In the genomic region with DNA sequence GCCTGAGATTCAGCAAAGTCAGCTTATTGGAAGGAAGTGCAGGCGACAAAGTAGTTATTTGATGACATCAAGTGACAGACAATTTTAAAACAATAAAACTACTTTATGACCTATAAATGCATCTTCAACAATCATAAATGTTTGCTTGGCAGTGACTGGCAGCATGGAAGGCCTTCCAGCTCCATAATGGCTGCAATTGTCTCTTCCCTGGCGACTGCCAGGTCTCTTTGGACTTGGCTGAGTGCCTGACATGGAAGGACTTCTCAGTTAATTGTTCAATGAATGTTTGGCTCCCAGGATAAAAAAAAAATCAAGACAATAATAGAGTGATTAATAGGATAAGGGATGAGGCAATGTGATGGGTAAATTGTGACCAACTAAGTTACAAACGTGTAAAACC, we compare ENCODE assay signal across 30 mouse cellular contexts.
A peak's percentile ranks its signal among the peaks of the same experiment; 100 is the strongest.
DNase-seq lines count a peak whose midpoint lies in the region; ATAC-seq and TF ChIP-seq lines count a peak whose summit lies in the region.
"Had no signal": no experiment of that assay in that cellular context is flagged by ENCODE, and none has a peak within 500 bp of the region (broad histone marks: within the 10 kb centered on the region; RNA-seq: fewer than 3 reads in every experiment).

No protein-coding gene starts in this region.

- H3K27ac ChIP-seq in forebrain, postnatal 0 days (ENCODE audit: low read depth, low read length) = no peak overlapping the region
- no peak overlapping the region; the same call in 1 of the 2 replicates for H3K27ac ChIP-seq in forebrain, embryonic 15.5 days (replicated peaks)
- H3K27ac ChIP-seq: embryonic facial prominence, embryonic 13.5 days; forebrain, embryonic 10.5 days; gastrocnemius, adult 2 months; heart, embryonic 13.5 days; kidney, postnatal 0 days; liver, embryonic 12.5 days; macrophage; midbrain, embryonic 13.5 days; neural tube, embryonic 15.5 days had no signal

- H3K27me3 ChIP-seq in forebrain, postnatal 0 days (ENCODE audit: insufficient read depth, low read length) = no peaks in the 10 kb centered on the region
- no peaks in the 10 kb centered on the region for H3K27me3 ChIP-seq in forebrain, embryonic 15.5 days
- H3K27me3 ChIP-seq: embryonic facial prominence, embryonic 13.5 days; heart, embryonic 13.5 days; liver, embryonic 12.5 days; midbrain, embryonic 13.5 days; neural tube, embryonic 15.5 days had no signal

- H3K36me3 ChIP-seq in forebrain, postnatal 0 days (ENCODE audit: insufficient read depth) = no peaks in the 10 kb centered on the region
- no peaks in the 10 kb centered on the region for H3K36me3 ChIP-seq in forebrain, embryonic 15.5 days
- H3K36me3 ChIP-seq: embryonic facial prominence, embryonic 13.5 days; forebrain, embryonic 10.5 days; heart, embryonic 13.5 days; liver, embryonic 12.5 days; midbrain, embryonic 13.5 days; neural tube, embryonic 15.5 days had no signal

- H3K4me1 ChIP-seq in forebrain, postnatal 0 days (ENCODE audit: insufficient read depth) = no peaks in the 10 kb centered on the region
- H3K4me1 ChIP-seq in forebrain, embryonic 15.5 days = peaks cover 11% of the 10 kb centered on the region
- H3K4me1 ChIP-seq: embryonic facial prominence, embryonic 13.5 days; forebrain, embryonic 10.5 days; heart, embryonic 13.5 days; liver, embryonic 12.5 days; midbrain, embryonic 13.5 days had no signal

- no peak overlapping the region for H3K4me2 ChIP-seq in forebrain, postnatal 0 days (ENCODE audit: low read depth)
- H3K4me2 ChIP-seq in forebrain, embryonic 15.5 days (replicated peaks) = no peak overlapping the region
- H3K4me2 ChIP-seq: embryonic facial prominence, embryonic 13.5 days; heart, embryonic 13.5 days; liver, embryonic 12.5 days; midbrain, embryonic 13.5 days; neural tube, embryonic 15.5 days had no signal

- H3K4me3 ChIP-seq in forebrain, postnatal 0 days (ENCODE audit: low read depth, low read length) = no peak overlapping the region
- H3K4me3 ChIP-seq in forebrain, embryonic 15.5 days = no peak overlapping the region
- H3K4me3 ChIP-seq: embryonic facial prominence, embryonic 13.5 days; forebrain, embryonic 10.5 days; gastrocnemius, adult 2 months; heart, embryonic 13.5 days; liver, embryonic 12.5 days; midbrain, embryonic 13.5 days; neural tube, embryonic 15.5 days had no signal

- DNase-seq in forebrain, postnatal 0 days = peak; percentile 14
- DNase-seq in left cerebral cortex, postnatal 4 days = peak; percentile 73
- DNase-seq in left cerebral cortex, postnatal 14 days (ENCODE audit: low spot score in 2 of 2) = no peak
- peak; percentile 89 for DNase-seq in Muller cell, postnatal 12 days (ENCODE audit: inconsistent ontology term)
- DNase-seq in brain, adult 2 months (ENCODE audit: low read depth, low spot score) = peak; percentile 17
- DNase-seq in adrenal gland, postnatal 10 days = no peak
- DNase-seq: adrenal gland, adult 2 months; B cell, adult 2 months; cerebellum, adult 8-10 months; gastrocnemius, adult 2 months; gastrocnemius, postnatal 36 days; heart, adult 18-20 months; heart, postnatal 10 days; kidney, adult 8-10 months; kidney, postnatal 4 days; liver, postnatal 0 days; right cerebral cortex, postnatal 14 days; thymus, postnatal 4 days had no signal

- no peaks in the 10 kb centered on the region for H3K9me3 ChIP-seq in forebrain, postnatal 0 days (ENCODE audit: low read length)
- H3K9me3 ChIP-seq in forebrain, embryonic 15.5 days = no peaks in the 10 kb centered on the region
- H3K9me3 ChIP-seq: embryonic facial prominence, embryonic 13.5 days; forebrain, embryonic 10.5 days; heart, embryonic 13.5 days; liver, embryonic 12.5 days; midbrain, embryonic 13.5 days; neural tube, embryonic 15.5 days had no signal

- intact Hi-C loops in left cerebral cortex, postnatal 4 days (cut with DNase I) = no loop called here
- intact Hi-C loops in left cerebral cortex, postnatal 14 days (cut with DNase I) = no loop called here

- 27% methylated on average over 3 of the region's 3 CpGs for WGBS in forebrain, postnatal 0 days
- WGBS in forebrain, embryonic 15.5 days = 30% methylated on average over 3 of the region's 3 CpGs

- H3K9ac ChIP-seq in forebrain, postnatal 0 days = no peak overlapping the region
- no peak overlapping the region for H3K9ac ChIP-seq in forebrain, embryonic 15.5 days (replicated peaks)
- H3K9ac ChIP-seq: embryonic facial prominence, embryonic 13.5 days; heart, embryonic 13.5 days; liver, embryonic 12.5 days; liver, postnatal 0 days; midbrain, embryonic 13.5 days; neural tube, embryonic 15.5 days had no signal

- TF ChIP-seq CTCF in forebrain, postnatal 0 days (IDR thresholded peaks at IDR 0.05; ENCODE audit: low read depth) = no peak

- no peak; the same call in 1 of the 2 replicates for ATAC-seq in forebrain, postnatal 0 days
- ATAC-seq in forebrain, embryonic 15.5 days (replicated peaks) = no peak
- ATAC-seq: activated CD4-positive, CD25-positive, alpha-beta regulatory T cell, adult 4 months; intestine, embryonic 16.5 days; liver, embryonic 12.5 days; liver, postnatal 0 days; lung, postnatal 0 days; midbrain, embryonic 13.5 days had no signal

Comparison
In these comparisons a context has a peak if more than half of its experiments do, and no peak if none do; other contexts are left out.
1. DNase-seq: peak in forebrain, postnatal 0 days (single experiment), left cerebral cortex, postnatal 4 days (single experiment), Muller cell, postnatal 12 days (single experiment) and brain, adult 2 months (single experiment); none in left cerebral cortex, postnatal 14 days (0 of 2) and adrenal gland, postnatal 10 days (single experiment).